Mouse (Mus musculus): ENCODE measurements at regions not wholly inside any gene's neighbourhood (a gene's known extent, or its start where the extent isn't known, plus 50 kb on each side); places are given as distances from the start of the nearest gene placed in this dataset.

- DNase-seq, result no peak
Observed at GRCm38 (mm10) chr2:159168553-159169064, 374.0 kb downstream of the Dhx35 start.

GRCm38 (mm10) chr2:159196156-159196555, 401.5 kb downstream of the Dhx35 start:
- DNase-seq, result no peak

GRCm38 (mm10) chr2:159232266-159232665, 437.7 kb downstream of the Dhx35 start:
- no peak for DNase-seq

GRCm38 (mm10) chr2:159235000-159235399, 440.4 kb downstream of the Dhx35 start:
- DNase-seq, result no peak

GRCm38 (mm10) chr2:159250065-159250464, 455.5 kb downstream of the Dhx35 start:
- DNase-seq, result no peak

GRCm38 (mm10) chr2:159250993-159251665, 456.5 kb downstream of the Dhx35 start:
- DNase-seq, result no peak

GRCm38 (mm10) chr2:159270221-159271080, 475.8 kb downstream of the Dhx35 start:
- no peak for DNase-seq

GRCm38 (mm10) chr2:159278896-159279295, 484.3 kb downstream of the Dhx35 start:
- no peak for DNase-seq

- no peak for DNase-seq
Observed at GRCm38 (mm10) chr2:159281558-159282320, 487.1 kb downstream of the Dhx35 start.

- DNase-seq, result peak; percentile 5
Observed at GRCm38 (mm10) chr2:159284100-159284499, 489.5 kb downstream of the Dhx35 start.

- no peak for DNase-seq
Observed at GRCm38 (mm10) chr2:159284525-159285189, 490.1 kb downstream of the Dhx35 start.

GRCm38 (mm10) chr2:159287996-159288563, 493.5 kb downstream of the Dhx35 start:
- no peak for DNase-seq

- DNase-seq, result no peak
Observed at GRCm38 (mm10) chr2:159290081-159290480, 495.5 kb downstream of the Dhx35 start.

GRCm38 (mm10) chr2:159307001-159307400, 512.4 kb downstream of the Dhx35 start:
- no peak for DNase-seq

- no peak for DNase-seq
Observed at GRCm38 (mm10) chr2:159334711-159335110, 540.1 kb downstream of the Dhx35 start.

- DNase-seq, result no peak
Observed at GRCm38 (mm10) chr2:159336646-159337045, 542.0 kb downstream of the Dhx35 start.

GRCm38 (mm10) chr2:159343624-159344560, 549.3 kb downstream of the Dhx35 start:
- DNase-seq, result no peak

GRCm38 (mm10) chr2:159354247-159354646, 559.6 kb downstream of the Dhx35 start:
- DNase-seq, result no peak

GRCm38 (mm10) chr2:159356503-159356902, 561.9 kb downstream of the Dhx35 start:
- no peak for DNase-seq

GRCm38 (mm10) chr2:159361371-159361770, 566.8 kb downstream of the Dhx35 start:
- DNase-seq, result no peak

- no peak for DNase-seq
Observed at GRCm38 (mm10) chr2:159392865-159393264, 598.3 kb downstream of the Dhx35 start.

Measured in right cerebral cortex, postnatal 14 days (tissue).